Mouse (Mus musculus) myocyte (in vitro differentiated cells): Measurements from ENCODE around the gene Ankk1.

ENCODE experiments used
- CEBPB ChIP-seq: IDR thresholded peaks from 2 replicates; pipeline ENCODE4 v1.6.1; 2011; ENCODE audit warnings: mild to moderate bottlenecking, moderate library complexity; ENCODE audit not compliant: poor library complexity, insufficient read depth, severe bottlenecking
- E2F4 ChIP-seq: IDR thresholded peaks from one replicate; pipeline ENCODE4 v1.6.1; 2011; ENCODE audit warnings: mild to moderate bottlenecking, control low read depth, moderate library complexity; ENCODE audit not compliant: insufficient read depth
- MAX ChIP-seq: IDR thresholded peaks from one replicate; pipeline ENCODE4 v1.6.1; 2011; ENCODE audit warnings: low read depth, mild to moderate bottlenecking, control low read depth
- MYOG ChIP-seq, 3 experiments: IDR thresholded peaks; one replicate each; pipeline ENCODE4 v1.6.1; 2011; ENCODE audit warnings: control low read depth in 2 of 3, low read depth in 2 of 3, mild to moderate bottlenecking in 2 of 3; ENCODE audit not compliant: insufficient read length in 2 of 3, control insufficient read depth in 1 of 3, insufficient read depth in 1 of 3
- POLR2A ChIP-seq: IDR thresholded peaks from one replicate; pipeline ENCODE4 v1.6.1; 2011; ENCODE audit warnings: low read depth, mild to moderate bottlenecking, control low read depth, moderate library complexity; ENCODE audit not compliant: insufficient read length
- POLR2AphosphoS2 ChIP-seq: IDR thresholded peaks from one replicate; pipeline ENCODE4 v1.6.1; 2011; ENCODE audit warnings: low read depth, control low read depth; ENCODE audit not compliant: insufficient read length
- REST ChIP-seq: IDR thresholded peaks from one replicate; pipeline ENCODE4 v1.6.1; 2011; ENCODE audit warnings: mild to moderate bottlenecking, control low read depth, moderate library complexity; ENCODE audit not compliant: insufficient read depth, insufficient read length
- SRF ChIP-seq: IDR thresholded peaks from one replicate; pipeline ENCODE4 v1.6.1; 2011; ENCODE audit warnings: low read depth; ENCODE audit not compliant: control insufficient read depth, insufficient read length
- TCF12 ChIP-seq: IDR thresholded peaks from one replicate; pipeline ENCODE4 v1.6.1; 2011; ENCODE audit warnings: mild to moderate bottlenecking, control low read depth; ENCODE audit not compliant: poor library complexity, insufficient read depth, severe bottlenecking
- USF1 ChIP-seq: IDR thresholded peaks from one replicate; pipeline ENCODE4 v1.6.1; 2011; ENCODE audit warnings: low read depth, mild to moderate bottlenecking, control low read depth, moderate library complexity

GRCm38 (mm10) chr9:49472126-49472525 lies 45.3 kb upstream of the Ankk1 start:
- TF ChIP-seq POLR2A (no peak), SRF (no peak), USF1 (no peak), E2F4 (no peak), MAX (no peak), MYOG (IDR thresholded peaks at IDR 0.05; ENCODE audit: control insufficient read depth in 1 of 3, insufficient read depth in 1 of 3, insufficient read length in 2 of 3, low read depth in 2 of 3) (no peak), POLR2AphosphoS2 (no peak), CEBPB (no peak), REST (no peak), TCF12 (no peak)
